Mouse (Mus musculus): ENCODE data around the gene Ubald2.

DNA sequence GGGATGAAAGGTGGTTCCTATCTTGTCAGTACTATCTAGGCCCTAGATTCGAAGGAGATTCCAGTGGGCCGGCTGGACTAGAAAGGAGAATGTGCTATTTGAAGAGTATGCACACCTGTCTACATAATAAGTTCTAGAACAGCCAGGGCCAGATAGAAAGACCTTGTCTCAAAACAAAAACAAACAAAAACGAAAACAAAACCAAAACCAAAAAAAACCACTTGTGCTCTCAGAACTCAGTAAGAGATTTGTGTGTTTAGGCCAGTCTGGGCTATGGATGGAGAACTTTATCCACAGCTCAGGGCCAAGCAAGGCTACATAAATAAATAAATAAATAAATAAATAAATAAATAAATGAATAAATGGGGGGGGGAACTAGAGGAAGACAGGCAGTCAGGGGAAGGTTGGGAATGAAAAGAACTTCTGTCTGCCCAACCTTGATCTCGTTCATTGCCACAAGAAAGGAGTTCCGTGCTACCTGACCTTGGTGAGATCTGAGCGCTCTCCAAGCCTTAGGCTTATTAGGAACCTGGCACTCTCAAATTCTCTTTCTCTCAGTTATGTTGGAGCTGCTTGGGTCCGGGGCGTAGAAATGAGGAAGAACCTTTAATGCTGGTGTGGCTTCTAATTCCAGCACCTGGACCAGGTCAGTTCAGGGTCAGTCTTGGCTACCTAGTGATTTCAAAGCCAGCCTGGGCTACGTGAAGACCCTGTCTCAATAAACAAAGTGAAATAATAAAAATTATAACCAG is 3.9 kb upstream of the Ubald2 start:
- no peak for TF ChIP-seq EP300 (IDR thresholded peaks at IDR 0.05)
- no peak for TF ChIP-seq CTCF (IDR thresholded peaks at IDR 0.05)
